Mouse (Mus musculus): ENCODE data around the gene Wdr17.

DNA sequence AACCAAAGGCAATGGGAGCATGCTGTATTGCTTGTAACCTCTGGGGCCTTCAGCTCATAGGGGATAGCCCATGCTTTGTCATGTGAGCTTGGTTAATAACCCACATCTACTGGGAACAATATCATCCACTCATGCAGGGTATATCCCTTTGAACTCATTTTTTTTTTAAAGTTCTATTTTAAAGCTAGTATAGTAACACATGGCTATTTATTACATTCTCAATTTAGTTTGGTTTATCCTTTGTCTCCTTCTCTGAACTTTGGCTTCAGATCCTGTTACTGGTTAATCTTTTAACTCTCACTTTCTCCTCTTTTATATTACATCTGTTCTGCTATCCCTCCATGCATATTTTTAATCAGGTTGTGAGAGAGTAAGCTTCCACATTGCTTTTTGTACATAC lies 110.7 kb downstream of the Wdr17 start:
- TF ChIP-seq CTCF (IDR thresholded peaks at IDR 0.05; ENCODE audit: borderline replicate concordance, insufficient read depth, low read length) = no peak
- TF ChIP-seq POLR2A (IDR thresholded peaks at IDR 0.05; ENCODE audit: low read depth, low read length) = no peak
